Mouse (Mus musculus): ENCODE results near the gene Por.
A peak's percentile ranks its signal among the peaks of the same experiment; 100 is the strongest.

Por gene

GRCm38 (mm10) chr5:135657703-135658373 is 12.0 kb upstream of the Por start:
- DNase-seq: no peak

DNA sequence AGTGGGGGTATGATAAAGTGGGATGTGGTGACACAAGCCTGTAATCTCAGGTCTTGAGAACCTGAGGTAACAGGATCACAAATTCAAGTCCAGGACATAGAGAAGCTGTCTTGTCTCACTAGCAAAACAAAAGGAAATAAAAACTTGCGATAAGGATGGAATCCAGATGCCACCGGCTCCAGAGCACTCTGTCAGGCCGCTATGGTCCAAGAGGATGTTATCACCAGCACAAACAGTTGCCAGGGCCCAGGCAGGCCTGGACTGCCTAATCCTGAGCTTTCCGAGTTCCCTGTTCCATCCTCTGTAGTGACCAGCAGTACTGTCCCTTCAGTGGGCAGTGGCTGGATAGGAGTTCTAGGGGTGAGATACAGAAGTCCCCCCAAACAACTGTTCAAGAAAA is 9.9 kb upstream of the Por start:
- DNase-seq: no peak

DNA sequence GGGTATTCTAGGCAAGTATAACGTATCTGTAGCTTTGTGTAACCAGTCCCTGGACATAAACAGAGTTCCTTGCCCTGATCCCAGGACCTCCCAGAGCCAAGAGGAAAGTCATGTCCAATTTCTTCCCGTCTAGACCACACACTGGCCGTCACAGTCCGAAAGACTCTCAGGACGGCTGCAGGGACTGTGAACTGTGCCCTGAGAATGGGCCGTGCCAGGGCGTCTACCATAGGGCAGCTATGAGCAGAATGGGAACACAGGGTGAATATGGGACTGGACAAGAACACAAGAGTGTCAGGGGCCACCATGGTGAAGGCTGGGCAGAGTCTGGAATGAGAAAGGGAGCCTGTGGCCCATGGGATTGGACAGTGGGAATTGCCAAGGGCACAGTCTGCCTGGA is 9.3 kb upstream of the Por start:
- DNase-seq: no peak

- DNase-seq: no peak
Observed at GRCm38 (mm10) chr5:135666890-135667289, 2.9 kb upstream of the Por start.

GRCm38 (mm10) chr5:135668071-135668470 is 1.8 kb upstream of the Por start:
- no peak for DNase-seq

DNA sequence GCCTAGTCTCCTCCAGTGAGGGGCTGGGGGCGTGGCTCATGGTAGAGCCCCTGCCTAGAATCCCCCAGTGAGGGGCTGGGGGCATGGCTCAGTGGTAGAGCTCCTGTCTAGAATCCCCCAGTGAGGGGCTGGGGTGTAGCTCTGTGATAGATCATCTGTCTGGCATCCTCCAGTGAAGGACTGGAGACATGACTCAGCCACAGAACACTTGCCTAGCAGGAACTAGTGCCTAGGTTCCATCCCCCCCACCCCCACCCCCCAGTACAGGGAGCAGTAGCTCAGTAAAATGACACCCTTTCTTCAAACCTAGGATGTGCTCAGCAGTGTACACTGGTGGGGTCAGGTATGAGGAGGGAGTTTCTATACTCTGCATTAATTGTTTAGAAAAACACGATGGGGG is 1.0 kb downstream of the Por start:
- DNase-seq: no peak

- no peak for DNase-seq
Observed at GRCm38 (mm10) chr5:135672509-135672908, 2.7 kb downstream of the Por start.

- DNase-seq: no peak
Observed at GRCm38 (mm10) chr5:135672980-135673379, 3.1 kb downstream of the Por start.

DNA sequence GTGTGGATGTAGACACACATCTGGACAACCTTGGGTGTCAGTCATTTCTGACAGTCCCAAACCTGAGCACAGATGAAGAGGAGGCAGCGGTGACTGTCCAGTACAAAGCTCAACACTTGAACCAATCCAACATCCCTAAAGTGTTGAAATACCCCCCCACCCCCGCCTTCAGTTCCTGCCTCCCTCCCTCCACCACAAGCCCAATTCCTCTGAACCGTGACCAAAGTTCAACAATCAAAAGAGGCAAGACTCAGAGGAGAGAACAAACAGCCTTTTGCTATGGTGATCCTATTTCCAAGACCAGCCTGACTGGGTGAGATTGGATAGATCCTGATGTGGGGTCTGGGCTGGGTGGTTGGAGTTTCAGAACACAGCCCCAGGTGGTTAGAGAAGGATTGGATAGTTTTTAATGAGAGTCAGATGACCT is 4.5 kb downstream of the Por start:
- DNase-seq: no peak

DNA sequence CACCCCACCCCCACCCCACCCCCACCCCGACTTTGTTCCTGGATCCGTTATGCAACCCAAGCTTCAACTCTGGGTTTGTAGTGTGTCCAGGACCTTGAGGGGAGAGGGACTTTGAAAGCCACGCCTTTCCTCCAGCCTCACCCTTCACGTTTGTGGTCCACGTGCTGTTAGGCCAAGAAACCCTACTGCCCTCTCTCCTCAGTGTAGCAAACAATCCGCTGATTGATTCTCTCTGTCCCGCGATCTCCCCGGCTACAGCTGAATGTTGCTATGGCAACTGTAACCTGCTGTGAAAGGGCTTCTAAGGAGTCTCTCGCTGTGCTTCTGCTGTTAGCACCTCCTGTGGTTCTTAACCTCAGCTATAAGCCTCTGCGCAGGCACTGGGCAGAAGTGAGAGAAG is 5.0 kb downstream of the Por start:
- peak; percentile 45 for DNase-seq

- DNase-seq: no peak
Observed at GRCm38 (mm10) chr5:135676696-135677095, 6.9 kb downstream of the Por start.

- DNase-seq: no peak
Observed at GRCm38 (mm10) chr5:135677251-135677650, 7.4 kb downstream of the Por start.

DNA sequence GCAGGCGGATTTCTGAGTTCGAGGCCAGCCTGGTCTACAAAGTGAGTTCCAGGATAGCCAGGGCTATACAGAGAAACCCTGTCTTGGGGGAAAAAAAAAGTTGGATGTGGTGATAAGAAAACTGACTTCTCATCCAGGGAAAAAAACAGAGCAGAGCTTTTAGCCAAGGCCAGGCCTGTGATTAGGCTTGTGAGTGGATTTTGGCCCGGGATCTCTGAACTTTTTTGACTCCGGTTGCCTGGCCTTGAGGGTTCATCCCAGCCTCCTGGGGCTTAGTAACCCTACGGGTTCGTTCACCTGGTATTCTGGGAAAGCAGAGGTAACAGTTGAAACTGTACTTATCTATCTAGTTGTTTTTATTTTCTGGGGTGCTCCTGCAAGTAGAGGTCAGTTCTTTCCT is 8.6 kb downstream of the Por start:
- no peak for DNase-seq

GRCm38 (mm10) chr5:135680967-135681545 is 11.2 kb downstream of the Por start:
- no peak for DNase-seq

- no peak for DNase-seq
Observed at GRCm38 (mm10) chr5:135682009-135682408, 12.2 kb downstream of the Por start.

DNA sequence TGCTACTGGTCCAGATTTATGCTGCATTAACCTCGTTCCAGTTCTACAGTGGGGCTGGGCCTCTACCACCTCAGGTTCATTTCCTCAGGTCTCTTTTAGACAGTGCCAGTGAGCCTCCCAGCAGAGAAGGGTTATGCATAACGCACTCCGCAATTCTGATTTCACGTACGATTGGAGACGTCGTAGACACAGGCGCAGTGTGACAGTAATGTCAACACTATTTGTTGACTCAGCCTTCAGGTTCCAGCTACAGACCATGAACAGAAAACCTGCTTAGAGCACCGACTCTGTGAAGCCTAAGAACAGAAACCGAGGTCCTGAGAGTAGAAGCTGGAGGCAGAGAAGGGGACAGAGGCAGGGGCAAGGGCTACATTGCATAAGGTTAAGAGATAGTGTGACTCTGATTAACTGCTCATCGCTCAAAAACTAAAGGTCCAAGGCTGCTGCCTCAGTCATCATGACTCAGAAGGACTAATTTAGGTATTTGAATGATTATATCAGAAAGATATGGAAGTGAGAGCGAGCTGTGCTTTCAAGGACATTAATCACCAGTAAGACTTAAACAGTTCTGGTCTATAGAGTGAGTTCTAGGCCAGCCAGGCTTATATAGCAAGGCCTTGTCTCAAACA is 13.2 kb downstream of the Por start:
- DNase-seq: no peak

DNA sequence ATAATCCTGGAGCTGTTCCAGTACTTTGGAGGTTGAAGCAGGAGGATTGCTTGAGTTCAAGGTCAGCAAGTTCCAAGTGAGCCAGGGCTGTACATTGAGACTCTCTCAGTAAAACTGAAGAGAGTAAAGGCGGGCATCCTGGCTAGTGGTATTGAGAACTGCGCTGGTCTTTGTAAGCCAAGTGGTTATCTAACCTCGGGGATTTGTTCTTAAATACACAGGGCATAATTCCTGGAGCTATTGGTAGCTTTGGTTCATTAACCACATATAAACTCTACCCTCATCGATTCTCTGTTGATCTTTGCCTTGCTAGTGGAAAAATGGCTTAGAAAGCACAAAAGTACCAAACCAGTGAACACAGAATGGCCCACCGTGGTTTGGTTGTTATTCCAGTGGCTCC is 20.6 kb downstream of the Por start:
- DNase-seq: no peak

- no peak for DNase-seq
Observed at GRCm38 (mm10) chr5:135691266-135691665, 21.4 kb downstream of the Por start.

DNA sequence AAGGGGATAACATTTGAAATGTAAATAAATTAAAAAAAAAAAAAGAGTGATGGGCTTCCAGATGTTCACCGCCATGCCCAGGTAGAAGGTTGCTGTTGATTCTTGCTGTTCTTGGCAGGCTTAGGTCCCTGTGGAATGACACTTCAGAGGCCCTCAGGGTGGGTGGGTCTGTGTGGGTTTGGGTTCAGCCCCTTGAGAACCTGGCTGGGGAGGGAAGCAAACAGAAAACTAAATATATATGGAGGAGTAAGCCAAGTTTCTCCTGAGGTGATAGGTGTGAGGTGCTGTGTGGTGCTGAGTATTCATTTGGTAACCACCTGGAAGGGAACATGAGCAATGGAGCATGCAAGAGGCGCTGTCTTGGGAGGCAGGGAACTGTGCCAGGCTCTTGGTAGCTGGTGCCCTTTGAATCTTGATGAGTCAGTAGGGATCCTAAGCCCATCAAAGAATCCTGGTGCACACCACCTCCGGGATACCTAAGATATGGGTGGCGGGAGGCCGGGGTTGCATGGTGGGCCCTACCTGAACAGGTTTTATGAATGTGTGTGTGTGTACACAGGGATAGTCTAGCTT is 23.5 kb downstream of the Por start:
- DNase-seq: no peak

DNA sequence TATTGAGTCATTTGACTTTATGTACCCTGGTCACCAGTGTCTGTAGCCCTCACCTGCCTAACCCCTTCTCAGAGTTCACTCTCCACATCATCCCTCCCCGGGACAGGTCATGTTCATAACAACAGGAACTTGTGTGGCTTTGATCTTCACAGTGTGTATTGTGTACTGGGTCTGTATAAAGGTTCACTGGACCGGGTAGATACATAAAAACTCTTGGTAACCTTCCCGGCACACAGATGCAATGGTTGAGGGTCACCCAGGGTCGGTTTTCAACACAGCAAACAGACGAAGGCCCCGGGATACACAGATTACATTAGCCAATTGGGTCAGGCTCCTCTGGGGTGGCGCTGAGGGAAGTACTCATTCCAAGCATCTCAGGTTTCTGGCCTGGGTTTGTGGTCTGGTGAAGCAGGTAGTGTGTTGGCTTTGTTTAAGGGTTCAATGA is 25.5 kb downstream of the Por start:
- no peak for DNase-seq

- DNase-seq: no peak
Observed at GRCm38 (mm10) chr5:135697711-135698111, 27.9 kb downstream of the Por start.

DNA sequence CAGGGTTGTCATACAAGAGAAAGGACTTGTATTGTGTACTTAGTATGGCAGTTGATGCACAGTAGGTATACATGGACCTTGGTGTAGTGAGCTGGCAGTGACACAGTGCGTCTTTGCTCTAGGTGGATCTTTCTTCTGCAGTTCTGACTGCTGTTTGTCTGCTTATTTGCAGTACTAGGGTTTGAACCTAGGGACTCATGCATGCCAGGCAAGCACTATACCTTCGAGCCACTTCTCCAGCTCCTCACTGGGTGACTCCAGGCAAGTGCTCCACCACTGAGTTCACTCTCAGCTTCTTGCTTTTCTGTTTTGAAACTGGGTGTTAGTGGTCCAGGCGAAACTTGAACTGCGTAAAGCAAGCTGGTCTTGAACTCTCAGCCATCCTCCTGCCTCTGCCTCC is 31.8 kb downstream of the Por start:
- no peak for DNase-seq

DNA sequence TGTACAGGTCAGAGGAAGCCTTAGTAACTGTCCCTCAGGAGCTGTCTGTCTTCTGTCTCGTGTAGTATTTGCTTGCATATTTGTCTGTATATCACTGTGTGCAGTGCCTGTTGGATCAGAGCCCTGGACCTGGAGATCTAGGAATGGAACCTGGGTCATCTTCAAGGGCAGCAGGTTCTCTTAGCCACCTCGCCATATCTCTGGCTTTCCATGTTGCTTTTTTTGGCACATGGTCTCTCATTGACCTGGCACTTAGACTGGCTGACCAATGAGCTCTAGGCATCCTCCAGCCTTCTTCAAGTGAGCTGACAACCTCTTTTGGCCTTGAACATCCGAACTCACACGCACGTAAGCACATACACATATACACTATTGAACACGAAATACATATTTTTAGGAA is 32.4 kb downstream of the Por start:
- DNase-seq: no peak

- no peak for DNase-seq
Observed at GRCm38 (mm10) chr5:135702682-135703192, 32.9 kb downstream of the Por start.

Measured in right cerebral cortex, postnatal 4 days (tissue).